Mouse (Mus musculus) mesoderm, embryonic 11.5 days (tissue): Measurements from ENCODE around the gene H2-T24.
A peak's percentile ranks its signal among the peaks of the same experiment; 100 is the strongest.

Experiments used
- DNase-seq: peaks from one replicate; pipeline ENCODE4 v3.0.0-alpha.2; 2012; ENCODE audit warnings: low read depth, low spot score

H2-T24 gene

GRCm38 (mm10) chr17:35981776-35982175 lies 38.6 kb downstream of the H2-T24 start:
- no peak for DNase-seq

DNA sequence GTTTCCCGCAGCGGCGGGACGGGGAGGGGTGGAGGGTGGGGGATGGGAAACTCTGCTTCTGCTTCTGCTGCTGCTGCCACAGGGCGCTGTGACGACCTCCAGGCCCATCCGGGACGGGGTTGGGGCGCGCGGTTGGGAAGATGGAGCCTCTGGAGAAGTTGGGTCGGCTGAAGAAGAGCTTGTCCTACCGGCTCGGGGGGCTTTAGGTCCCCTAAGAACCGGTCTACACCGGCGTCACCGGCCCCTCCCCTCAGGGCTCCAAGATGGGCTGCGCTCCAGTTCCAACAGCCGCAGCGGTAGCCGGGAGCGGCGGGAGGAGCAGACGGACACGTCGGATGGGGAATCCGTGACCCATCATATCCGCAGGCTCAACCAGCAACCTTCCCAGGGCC lies 40.0 kb downstream of the H2-T24 start:
- peak; percentile 37 for DNase-seq

DNA sequence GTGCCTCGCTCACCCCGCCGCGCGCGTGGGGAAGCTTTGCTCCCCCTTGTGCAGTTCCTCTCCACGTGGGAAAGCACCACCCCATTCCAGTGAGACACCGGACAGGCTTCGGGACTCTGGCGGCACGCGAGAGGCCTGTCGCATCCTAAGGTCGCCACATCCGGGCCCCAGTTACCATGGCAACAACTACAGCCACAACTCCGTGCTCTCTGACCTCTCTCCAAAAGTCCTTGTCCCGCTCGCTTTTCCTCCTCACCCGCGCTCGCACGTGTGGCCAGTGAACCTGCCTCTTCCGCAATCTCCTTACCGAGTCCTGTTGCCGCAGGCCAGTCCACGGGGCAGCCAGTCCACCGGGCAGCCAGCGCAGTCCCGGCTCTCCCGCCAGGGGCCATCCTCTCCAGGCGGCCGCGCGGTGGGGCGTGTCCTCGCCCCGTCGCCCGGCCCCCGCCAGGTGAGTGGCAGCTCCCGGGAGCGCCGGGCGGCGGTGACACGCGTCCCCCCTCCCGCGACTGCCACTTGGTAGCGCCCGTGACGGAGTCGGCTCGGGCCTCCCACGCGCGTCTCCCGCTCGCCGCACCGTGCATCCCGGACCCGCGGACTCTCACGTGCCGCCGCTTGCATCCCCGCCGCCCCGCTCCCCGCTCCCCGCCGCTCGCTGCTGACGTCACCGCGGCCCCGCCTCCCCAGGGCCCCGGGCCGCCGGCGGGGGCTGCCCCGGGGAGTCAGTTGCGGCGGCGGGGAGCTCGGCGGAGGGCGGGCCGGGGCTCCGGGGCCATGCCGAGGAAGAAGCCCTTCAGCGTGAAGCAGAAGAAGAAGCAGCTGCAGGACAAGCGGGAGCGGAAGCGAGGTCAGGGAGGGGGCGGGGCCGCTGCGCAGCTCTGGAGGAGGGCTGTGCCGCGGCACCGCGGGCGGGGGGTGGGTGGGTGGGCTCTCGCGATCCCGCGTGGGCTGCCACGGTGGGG lies 40.7 kb downstream of the H2-T24 start, which contains the start of the genes Gnl1 and Prr3:
Gnl1 (plus strand) TSS at position 451 of the 962 bp plus-strand sequence.
Prr3 (minus strand) TSS at position 836 of the 962 bp plus-strand sequence.
- DNase-seq, result peak; percentile 92

DNA sequence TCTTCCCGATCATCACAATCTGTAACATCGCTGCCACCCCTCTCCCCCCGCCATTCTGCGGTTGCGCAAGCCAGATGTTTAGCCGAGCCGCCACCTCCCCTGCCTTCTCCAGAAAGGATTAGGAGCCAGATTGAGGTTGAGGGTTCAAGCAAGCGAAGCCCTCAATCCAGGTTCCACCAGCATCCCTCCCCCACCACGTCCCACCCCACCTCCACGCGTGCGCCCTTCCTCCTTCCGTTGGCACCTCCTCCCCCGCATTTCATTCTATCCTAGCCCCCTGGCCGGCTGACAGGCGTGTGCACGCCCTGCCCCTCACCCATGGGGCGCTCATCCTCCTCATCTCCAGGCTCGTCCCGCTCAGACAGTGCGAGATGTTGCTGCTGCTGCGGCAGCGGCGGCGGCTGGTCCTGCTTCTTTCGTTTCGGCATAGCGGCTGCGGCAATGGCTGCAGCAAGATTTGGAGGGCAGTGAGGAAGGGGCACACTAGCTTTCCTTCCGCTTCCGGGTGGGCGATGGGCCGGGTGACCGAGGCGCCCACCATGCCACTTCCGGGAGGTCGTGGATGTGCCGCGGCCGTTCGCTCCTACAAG lies 41.5 kb downstream of the H2-T24 start:
- DNase-seq, result peak; percentile 87

GRCm38 (mm10) chr17:35972131-35972530 lies 48.2 kb downstream of the H2-T24 start:
- DNase-seq, result no peak

GRCm38 (mm10) chr17:35969418-35970389 lies 50.7 kb downstream of the H2-T24 start, which contains the start of gene Abcf1:
Abcf1 (minus strand) TSS chr17:35969761.
- peak; percentile 98 for DNase-seq

DNA sequence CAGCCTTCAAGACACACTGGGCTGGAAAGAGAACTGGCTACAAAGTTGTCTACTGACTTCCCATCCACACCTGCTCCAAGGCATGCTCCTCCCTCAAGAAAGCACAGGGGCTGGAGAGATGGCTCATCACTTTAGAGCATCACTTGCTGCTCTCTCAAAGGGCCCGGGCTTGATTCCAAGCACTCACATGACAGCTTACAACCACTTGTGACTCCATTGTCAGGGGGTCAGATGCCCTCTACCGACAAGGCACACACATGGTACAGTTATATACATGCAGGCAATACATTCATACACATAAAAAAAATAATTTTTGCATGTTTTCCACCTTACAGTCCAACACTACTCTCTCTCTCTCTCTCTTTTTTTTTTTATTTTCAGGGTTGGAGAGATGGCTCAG lies 52.7 kb downstream of the H2-T24 start:
- no peak for DNase-seq

DNA sequence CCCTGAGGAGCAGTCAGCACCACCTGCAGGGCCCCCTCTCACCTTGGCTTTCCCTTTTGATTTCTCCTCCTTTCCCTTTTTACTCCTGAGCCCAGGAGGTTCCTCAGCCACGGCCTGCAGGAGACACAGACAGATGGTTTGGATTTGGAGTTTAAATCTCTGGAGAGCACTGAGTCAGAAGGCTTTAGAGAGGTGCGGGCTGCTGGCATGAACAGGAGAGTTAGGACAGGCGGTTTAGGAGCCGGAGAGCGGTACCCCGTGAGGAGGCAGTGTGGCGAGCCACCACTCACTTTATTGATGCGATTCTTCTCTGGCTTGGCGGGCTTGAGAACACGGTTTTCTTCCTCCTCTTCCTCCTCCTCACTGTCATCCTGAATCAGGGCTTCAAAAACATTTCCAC lies 57.1 kb downstream of the H2-T24 start:
- DNase-seq, result no peak

- DNase-seq, result no peak
These were observed 61.7 kb downstream of the H2-T24 start for GRCm38 (mm10) chr17:35958533-35959223.
